Mouse (Mus musculus) G1E (cell line): ENCODE measurements around the gene Miga2. TPM values are rescaled to one million over a fixed set of nuclear protein-coding genes. Genes with fewer than 3 reads are reported as not detected.

Experiments used
- ATAC-seq: 2 replicates; pipeline ENCODE4 v1.8.0; 2016; ENCODE audit warnings: mild to moderate bottlenecking; ENCODE audit not compliant: insufficient number of reproducible peaks, poor library complexity, low FRiP score, severe bottlenecking; ENCODE audit errors: extremely low read depth
- DNase-seq: peaks from one replicate; pipeline ENCODE4 v3.0.0; 2012; ENCODE audit warnings: low spot score
- H3K27me3 ChIP-seq: 2 replicates; pipeline ENCODE4 v1.6.1; 2012; ENCODE audit warnings: mild to moderate bottlenecking, low read length, inconsistent platforms; ENCODE audit not compliant: insufficient read depth
- H3K36me3 ChIP-seq: replicated peaks from 2 replicates; pipeline ENCODE3; 2012; ENCODE audit warnings: mild to moderate bottlenecking, inconsistent platforms
- H3K4me1 ChIP-seq: 2 replicates; pipeline ENCODE4 v1.6.1; 2012; ENCODE audit warnings: low read depth, low read length, inconsistent platforms, mixed read lengths; ENCODE audit not compliant: insufficient read depth
- H3K4me3 ChIP-seq: 2 replicates; pipeline ENCODE4 v1.5.1; 2012; ENCODE audit warnings: low read depth, mild to moderate bottlenecking, inconsistent platforms, low read length, moderate library complexity, mixed read lengths
- H3K9me3 ChIP-seq: replicated peaks from 2 replicates; pipeline ENCODE4 v1.6.1; 2012; ENCODE audit warnings: inconsistent platforms
- CTCF ChIP-seq: IDR thresholded peaks from 2 replicates; pipeline ENCODE4 v1.5.1; 2012; ENCODE audit warnings: low read depth, low read length, inconsistent platforms, mixed read lengths
- GATA1 ChIP-seq: IDR thresholded peaks from 2 replicates; pipeline ENCODE4 v1.6.1; 2012; ENCODE audit warnings: borderline replicate concordance, low read length, inconsistent platforms, mixed read lengths
- GATA2 ChIP-seq: IDR thresholded peaks from 2 replicates; pipeline ENCODE4 v1.6.1; 2012; ENCODE audit warnings: low read depth, low read length, inconsistent platforms, borderline replicate concordance
- POLR2AphosphoS5 ChIP-seq: IDR thresholded peaks from 2 replicates; pipeline ENCODE4 v1.6.1; 2012; ENCODE audit warnings: low read depth, low read length, inconsistent platforms; ENCODE audit not compliant: insufficient replicate concordance
- TAL1 ChIP-seq: conservative IDR thresholded peaks from 2 replicates; pipeline ENCODE4 v1.6.1; 2012; ENCODE audit warnings: low read depth, low read length, inconsistent platforms, mixed read lengths
- polyA plus RNA-seq: library from polyadenylated mRNA; stranded (reverse); fragments of >175 nt; gene quantifications from 2 replicates; pipeline ENCODE4 v1.2.3, GENCODE M21; 2012
- total RNA-seq, 2 experiments: library from RNA; stranded (forward) in 1 of 2; stranded (reverse) in 1 of 2; fragments of 200-1000 nt in 1 of 2; fragments of >200 nt in 1 of 2; fragmentation: Nextera tagmentation in 1 of 2; gene quantifications; 2 replicates each; pipeline ENCODE4 v1.2.3; 2014 to 2017

Gene Miga2
- total and polyA plus RNA-seq, 3 experiments = 9.0 to 9.5 (median 9.2) TPM

- TF ChIP-seq TAL1 = no peak
- TF ChIP-seq POLR2AphosphoS5 = no peak
- no peak for TF ChIP-seq GATA2
- no peak for TF ChIP-seq GATA1
- no peak for TF ChIP-seq CTCF
- H3K4me1 ChIP-seq = peaks cover 68% of the 10 kb centered on the region
- H3K27me3 ChIP-seq = no peaks in the 10 kb centered on the region
- ATAC-seq (no peak), DNase-seq (no peak)
- H3K9me3 ChIP-seq = no peaks in the 10 kb centered on the region
- peak overlapping the region; percentile 69; the same call in 1 of the 2 replicates for H3K4me3 ChIP-seq
- peaks cover 53% of the 10 kb centered on the region for H3K36me3 ChIP-seq
Observed at GRCm38 (mm10) chr2:30419112-30419511, 55.1 kb downstream of the Miga2 start.

GRCm38 (mm10) chr2:30421432-30421831 lies 57.4 kb downstream of the Miga2 start:
- DNase-seq (no peak), ATAC-seq (no peak)
- H3K27me3 ChIP-seq = no peaks in the 10 kb centered on the region
- TF ChIP-seq CTCF (no peak), GATA1 (no peak), POLR2AphosphoS5 (no peak), GATA2 (no peak), TAL1 (no peak)
- H3K4me3 ChIP-seq = no peak overlapping the region
- peaks cover 61% of the 10 kb centered on the region for H3K36me3 ChIP-seq
- no peaks in the 10 kb centered on the region for H3K9me3 ChIP-seq
- H3K4me1 ChIP-seq = peaks cover 57% of the 10 kb centered on the region

GRCm38 (mm10) chr2:30429156-30429555 lies 65.1 kb downstream of the Miga2 start:
- DNase-seq (no peak), ATAC-seq (no peak)
- Histone ChIP-seq H3K27me3 (no peaks in the 10 kb centered on the region), H3K4me3 (no peak overlapping the region), H3K4me1 (peaks cover 27% of the 10 kb centered on the region), H3K36me3 (peaks cover 85% of the 10 kb centered on the region), H3K9me3 (no peaks in the 10 kb centered on the region)
- no peak for TF ChIP-seq GATA1
- TF ChIP-seq CTCF = no peak
- TF ChIP-seq GATA2 = no peak
- TF ChIP-seq TAL1 = no peak
- TF ChIP-seq POLR2AphosphoS5 = no peak

Other genes starting within 250 kb of the Miga2 start
- gene Zer1, start 239.6 kb upstream of the Miga2 start, total RNA-seq (2014; fragmentation: Nextera tagmentation) = 25.1 and 25.8 TPM in 2 replicates
- gene Zer1, start 239.6 kb upstream of the Miga2 start, total RNA-seq (2017) = 9.7 and 10.4 TPM in 2 replicates
- gene Zer1, start 239.6 kb upstream of the Miga2 start, polyA plus RNA-seq = 13.2 and 18.9 TPM in 2 replicates
- gene Tbc1d13, start 230.5 kb upstream of the Miga2 start, total RNA-seq (2014; fragmentation: Nextera tagmentation) = 30.2 and 38.6 TPM in 2 replicates
- 38.0 and 38.5 TPM in 2 replicates for gene Tbc1d13, start 230.5 kb upstream of the Miga2 start, total RNA-seq (2017)
- gene Tbc1d13, start 230.5 kb upstream of the Miga2 start, polyA plus RNA-seq = 24.5 and 25.2 TPM in 2 replicates
- 1.1 and 2.4 TPM in 2 replicates for gene Endog, start 192.7 kb upstream of the Miga2 start, total RNA-seq (2014; fragmentation: Nextera tagmentation)
- 7.8 and 8.3 TPM in 2 replicates for gene Endog, start 192.7 kb upstream of the Miga2 start, total RNA-seq (2017)
- gene Endog, start 192.7 kb upstream of the Miga2 start, polyA plus RNA-seq = 36.0 and 43.2 TPM in 2 replicates
- 20.3 and 24.2 TPM in 2 replicates for gene Spout1, start 185.8 kb upstream of the Miga2 start, total RNA-seq (2014; fragmentation: Nextera tagmentation)
- 24.6 and 27.0 TPM in 2 replicates for gene Spout1, start 185.8 kb upstream of the Miga2 start, total RNA-seq (2017)
- 51.3 and 57.0 TPM in 2 replicates for gene Spout1, start 185.8 kb upstream of the Miga2 start, polyA plus RNA-seq
- gene Kyat1, start 158.4 kb upstream of the Miga2 start, total RNA-seq (2014; fragmentation: Nextera tagmentation) = 10.6 and 12.3 TPM in 2 replicates
- 10.0 and 12.3 TPM in 2 replicates for gene Kyat1, start 158.4 kb upstream of the Miga2 start, total RNA-seq (2017)
- gene Kyat1, start 158.4 kb upstream of the Miga2 start, polyA plus RNA-seq = 4.7 and 13.7 TPM in 2 replicates
- 21.7 and 22.4 TPM in 2 replicates for gene Lrrc8a, start 126.5 kb upstream of the Miga2 start, total RNA-seq (2014; fragmentation: Nextera tagmentation)
- gene Lrrc8a, start 126.5 kb upstream of the Miga2 start, total RNA-seq (2017) = 6.7 and 7.4 TPM in 2 replicates
- 3.3 and 5.0 TPM in 2 replicates for gene Lrrc8a, start 126.5 kb upstream of the Miga2 start, polyA plus RNA-seq
- 1.8 and 2.6 TPM in 2 replicates for gene Gm28035, start 123.7 kb upstream of the Miga2 start, total RNA-seq (2014; fragmentation: Nextera tagmentation)
- gene Gm28035, start 123.7 kb upstream of the Miga2 start, total RNA-seq (2017) = 0.12 TPM in 1 of 2 replicates, not detected in the other
- gene Gm28035, start 123.7 kb upstream of the Miga2 start, polyA plus RNA-seq = 3.3 and 4.2 TPM in 2 replicates
- 24.6 and 27.5 TPM in 2 replicates for gene Phyhd1, start 98.0 kb upstream of the Miga2 start, total RNA-seq (2014; fragmentation: Nextera tagmentation)
- gene Phyhd1, start 98.0 kb upstream of the Miga2 start, total RNA-seq (2017) = 0.66 and 0.93 TPM in 2 replicates
- 1.4 and 1.8 TPM in 2 replicates for gene Phyhd1, start 98.0 kb upstream of the Miga2 start, polyA plus RNA-seq
- not detected in 2 replicates for gene Gm28038, start 83.2 kb upstream of the Miga2 start, total RNA-seq (2014; fragmentation: Nextera tagmentation)
- not detected in 2 replicates for gene Gm28038, start 83.2 kb upstream of the Miga2 start, total RNA-seq (2017)
- gene Gm28038, start 83.2 kb upstream of the Miga2 start, polyA plus RNA-seq = not detected in 2 replicates
- gene Dolk, start 77.9 kb upstream of the Miga2 start, total RNA-seq (2014; fragmentation: Nextera tagmentation) = 5.0 TPM in 2 replicates
- 16.1 and 16.9 TPM in 2 replicates for gene Dolk, start 77.9 kb upstream of the Miga2 start, total RNA-seq (2017)
- gene Dolk, start 77.9 kb upstream of the Miga2 start, polyA plus RNA-seq = 6.1 and 7.2 TPM in 2 replicates
- gene Nup188, start 77.8 kb upstream of the Miga2 start, total RNA-seq (2014; fragmentation: Nextera tagmentation) = 62.8 and 77.7 TPM in 2 replicates
- gene Nup188, start 77.8 kb upstream of the Miga2 start, total RNA-seq (2017) = 22.1 and 24.4 TPM in 2 replicates
- 89.5 and 106 TPM in 2 replicates for gene Nup188, start 77.8 kb upstream of the Miga2 start, polyA plus RNA-seq
- 20.8 and 24.8 TPM in 2 replicates for gene Sh3glb2, start 4.9 kb upstream of the Miga2 start, total RNA-seq (2014; fragmentation: Nextera tagmentation)
- 31.3 and 47.2 TPM in 2 replicates for gene Sh3glb2, start 4.9 kb upstream of the Miga2 start, total RNA-seq (2017)
- 23.3 and 24.9 TPM in 2 replicates for gene Sh3glb2, start 4.9 kb upstream of the Miga2 start, polyA plus RNA-seq
- 16.0 and 17.3 TPM in 2 replicates for gene Dolpp1, start 28.0 kb downstream of the Miga2 start, total RNA-seq (2014; fragmentation: Nextera tagmentation)
- 23.2 and 25.0 TPM in 2 replicates for gene Dolpp1, start 28.0 kb downstream of the Miga2 start, total RNA-seq (2017)
- 25.8 and 28.0 TPM in 2 replicates for gene Dolpp1, start 28.0 kb downstream of the Miga2 start, polyA plus RNA-seq
- 28.6 and 44.4 TPM in 2 replicates for gene Crat, start 51.6 kb downstream of the Miga2 start, total RNA-seq (2014; fragmentation: Nextera tagmentation)
- gene Crat, start 51.6 kb downstream of the Miga2 start, total RNA-seq (2017) = 16.1 and 17.2 TPM in 2 replicates
- 34.2 and 43.2 TPM in 2 replicates for gene Crat, start 51.6 kb downstream of the Miga2 start, polyA plus RNA-seq
- 87.0 and 106 TPM in 2 replicates for gene Ptpa, start 51.8 kb downstream of the Miga2 start, total RNA-seq (2014; fragmentation: Nextera tagmentation)
- 74.1 and 81.5 TPM in 2 replicates for gene Ptpa, start 51.8 kb downstream of the Miga2 start, total RNA-seq (2017)
- 502 and 583 TPM in 2 replicates for gene Ptpa, start 51.8 kb downstream of the Miga2 start, polyA plus RNA-seq
- not detected in 2 replicates for gene Ier5l, start 110.0 kb downstream of the Miga2 start, total RNA-seq (2014; fragmentation: Nextera tagmentation)
- not detected in 2 replicates for gene Ier5l, start 110.0 kb downstream of the Miga2 start, total RNA-seq (2017)
- gene Ier5l, start 110.0 kb downstream of the Miga2 start, polyA plus RNA-seq = not detected in 2 replicates
- gene Cstad, start 230.8 kb downstream of the Miga2 start, total RNA-seq (2014; fragmentation: Nextera tagmentation) = 1.3 TPM in 1 of 2 replicates, not detected in the other
- 0.76 and 1.6 TPM in 2 replicates for gene Cstad, start 230.8 kb downstream of the Miga2 start, total RNA-seq (2017)
- gene Cstad, start 230.8 kb downstream of the Miga2 start, polyA plus RNA-seq = not detected in 2 replicates